In the genomic region with DNA sequence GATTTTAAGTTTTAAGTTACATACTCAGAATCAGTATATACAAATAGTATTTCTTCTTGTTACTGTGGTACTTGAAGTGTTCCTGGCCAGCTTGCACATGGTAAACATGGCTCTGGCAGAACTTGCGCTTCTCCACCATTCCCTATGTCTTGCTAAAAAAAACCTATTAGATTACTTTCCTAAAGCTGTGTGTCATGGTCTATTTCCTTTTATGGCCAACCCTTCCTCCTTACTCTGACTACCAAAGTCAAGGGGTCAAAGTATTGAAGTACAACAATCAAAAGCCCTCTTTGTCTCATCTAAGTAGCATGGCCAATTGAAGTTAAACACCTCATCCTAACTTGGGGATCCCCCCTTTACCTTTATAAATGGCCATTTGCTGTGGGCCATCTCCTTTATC, we compare ENCODE assay signal across 18 mouse cellular contexts.
"Had no signal": no experiment of that assay in that cellular context is flagged by ENCODE, and none has a peak within 500 bp of the region (broad histone marks: within the 10 kb centered on the region; RNA-seq: fewer than 3 reads in every experiment).

No protein-coding gene starts in this region.

- H3K4me2 ChIP-seq: lung, embryonic 14.5 days; midbrain, embryonic 12.5 days; neural tube, embryonic 13.5 days; neural tube, embryonic 15.5 days had no signal

- H3K36me3 ChIP-seq: midbrain, embryonic 10.5 days; midbrain, embryonic 12.5 days; neural tube, embryonic 13.5 days; neural tube, embryonic 15.5 days had no signal

- H3K4me1 ChIP-seq: midbrain, embryonic 12.5 days; neural tube, embryonic 13.5 days; neural tube, embryonic 15.5 days had no signal

- H3K27me3 ChIP-seq: midbrain, embryonic 12.5 days; neural tube, embryonic 13.5 days; neural tube, embryonic 15.5 days had no signal

- H3K9ac ChIP-seq: lung, embryonic 14.5 days; midbrain, embryonic 12.5 days; neural tube, embryonic 13.5 days; neural tube, embryonic 15.5 days had no signal

- H3K4me3 ChIP-seq: midbrain, embryonic 10.5 days; midbrain, embryonic 12.5 days; myocyte; neural tube, embryonic 13.5 days; neural tube, embryonic 15.5 days had no signal

- ATAC-seq: midbrain, embryonic 16.5 days had no signal

- H3K9me3 ChIP-seq: midbrain, embryonic 10.5 days; midbrain, embryonic 12.5 days; neural tube, embryonic 13.5 days; neural tube, embryonic 15.5 days had no signal

- DNase-seq: lung, embryonic 14.5 days; lung, postnatal 10 days; lung, postnatal 4 days; midbrain, embryonic 14.5 days; retina, postnatal 1 day; right cerebral cortex, adult 18-20 months; right cerebral cortex, postnatal 25 days; right cerebral cortex, postnatal 4 days; spleen, adult 18-20 months; thymus, adult 18-20 months; thymus, postnatal 14 days; thymus, postnatal 36 days had no signal

- H3K27ac ChIP-seq: midbrain, embryonic 10.5 days; midbrain, embryonic 12.5 days; neural tube, embryonic 13.5 days; neural tube, embryonic 15.5 days had no signal
